Mouse (Mus musculus) retina, postnatal 7 days (tissue): ENCODE measurements around the gene Zfp414.
A peak's percentile ranks its signal among the peaks of the same experiment; 100 is the strongest.
"Not testable (repeated sequence)": the region's sequence is repeated elsewhere in the genome, so short reads cannot be mapped to it uniquely, and the experiment has no call there.

ENCODE experiments used
- DNase-seq: peaks from one replicate; pipeline ENCODE4 v3.0.0-alpha.2; 2012; ENCODE audit warnings: low read depth, low spot score

Gene Zfp414

DNA sequence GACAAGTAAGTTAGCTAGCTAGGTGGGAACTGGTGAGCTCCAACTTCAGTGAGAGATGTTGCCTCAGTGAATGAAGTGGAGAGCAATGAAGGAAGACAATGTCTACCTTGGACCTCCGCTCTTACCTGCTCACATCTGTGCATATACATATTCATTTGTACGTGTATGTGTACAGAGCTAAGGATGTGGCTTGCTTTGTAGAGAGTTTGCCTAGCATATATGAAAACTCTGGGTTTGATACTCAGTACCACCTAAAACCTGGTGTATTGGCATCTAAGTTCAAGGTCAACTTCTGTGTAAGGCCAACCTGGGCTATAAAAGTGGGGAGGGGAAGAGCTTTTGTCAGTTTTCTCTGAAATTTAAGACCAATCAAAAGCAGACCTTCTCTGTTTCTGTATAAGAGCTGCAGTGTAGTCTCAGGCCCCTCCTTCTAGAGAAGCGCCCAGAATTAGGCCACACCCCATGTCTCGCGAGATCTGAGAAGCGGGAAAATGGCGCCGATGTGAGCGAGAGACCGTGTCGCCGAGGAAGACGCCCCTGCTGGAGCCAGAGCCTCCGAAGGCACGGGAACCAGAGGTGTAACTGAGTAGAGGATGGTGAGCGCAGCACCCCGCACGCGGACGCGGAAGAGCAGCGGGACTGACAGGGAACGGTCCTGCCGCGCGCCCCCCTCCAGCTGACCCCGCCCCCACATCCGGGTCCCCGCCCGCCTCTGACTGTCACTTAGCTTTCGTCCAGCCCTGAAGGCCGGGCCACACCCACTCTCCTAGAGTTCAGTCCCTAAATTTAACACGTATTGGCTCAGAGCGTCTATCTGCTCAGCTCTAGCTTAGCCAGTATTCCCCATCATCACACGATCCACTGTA is at the start of gene Zfp414:
Gene Zfp414, plus strand, starts transcription at position 470 of the 866 bp plus-strand sequence.
- DNase-seq = peak; percentile 91

DNA sequence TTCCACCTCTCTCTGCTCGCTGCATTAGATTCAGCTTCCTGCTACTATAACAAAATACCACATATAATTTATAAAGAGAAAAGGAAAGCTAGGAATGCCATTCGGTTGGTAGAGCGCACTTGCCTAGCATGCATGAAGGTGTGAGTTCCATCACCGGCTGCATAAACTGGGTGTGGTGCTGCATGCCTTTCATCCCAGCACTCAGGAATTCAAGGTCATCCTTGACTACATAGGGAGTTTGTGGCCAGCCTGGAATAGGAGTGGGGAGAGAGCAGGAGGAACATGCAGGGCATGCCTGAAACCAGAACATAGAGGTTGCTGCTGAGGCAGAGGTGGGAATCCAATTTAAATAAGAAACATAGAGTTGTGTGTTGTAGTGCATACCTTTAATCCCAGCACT is 44.8 kb upstream of the Zfp414 start:
- DNase-seq = no peak

DNA sequence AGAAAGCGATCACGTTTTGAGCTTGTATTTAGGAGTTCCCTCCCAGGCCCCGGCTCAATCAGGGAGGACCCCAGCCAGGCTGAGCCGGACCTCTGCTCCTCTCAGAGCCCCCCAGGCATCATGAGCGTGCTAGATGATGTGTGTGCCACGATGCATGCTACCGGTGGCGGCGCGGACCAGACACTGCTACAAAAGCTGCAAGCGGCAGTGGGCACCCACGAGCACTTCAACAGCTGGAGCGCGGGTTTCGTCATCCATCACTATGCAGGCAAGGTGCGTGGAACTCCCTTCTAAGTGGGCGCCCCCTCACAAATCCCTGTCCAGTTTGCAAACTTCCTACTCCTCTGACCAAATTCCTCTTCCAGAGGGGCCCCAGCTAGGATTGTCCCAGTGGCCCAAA is 42.9 kb upstream of the Zfp414 start:
- DNase-seq = no peak

DNA sequence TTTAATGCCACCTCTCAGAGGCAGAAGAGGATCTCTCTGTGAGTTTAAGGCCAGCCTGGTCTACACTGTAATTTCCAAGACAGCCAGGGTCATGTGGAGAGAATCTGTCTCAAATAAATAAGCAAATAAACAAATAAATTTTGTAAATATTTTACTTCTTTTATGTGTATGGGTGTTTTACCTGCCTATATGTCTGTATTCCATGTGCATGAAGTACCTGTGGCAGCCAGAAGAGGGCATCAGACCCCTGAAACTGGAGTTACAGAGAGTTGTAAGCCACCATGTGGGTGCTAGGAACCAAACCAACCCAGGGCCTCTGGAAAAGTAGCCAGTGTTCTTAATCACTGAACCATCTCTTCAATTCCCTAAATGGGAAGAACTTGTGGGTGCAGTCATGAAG is 31.6 kb upstream of the Zfp414 start:
- DNase-seq = no peak

DNA sequence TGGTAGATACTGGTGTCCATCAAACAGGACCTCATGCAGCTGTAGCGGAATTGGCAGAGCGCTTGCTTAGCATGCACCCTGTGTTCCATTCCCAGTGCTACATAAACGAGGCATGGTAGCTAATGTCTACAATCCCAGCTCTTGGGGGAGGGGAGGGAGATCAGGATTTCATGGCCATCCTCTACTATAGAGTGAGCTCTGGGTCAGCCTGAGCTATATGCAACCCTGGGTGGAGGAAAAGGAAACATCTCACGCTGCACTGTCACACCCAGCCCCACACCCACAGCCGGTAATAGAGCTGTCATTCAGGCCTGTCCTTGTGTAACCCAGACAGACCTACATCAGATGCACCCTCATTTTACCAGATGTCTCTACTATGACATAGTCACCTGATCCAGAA is 30.4 kb upstream of the Zfp414 start:
- no peak for DNase-seq

DNA sequence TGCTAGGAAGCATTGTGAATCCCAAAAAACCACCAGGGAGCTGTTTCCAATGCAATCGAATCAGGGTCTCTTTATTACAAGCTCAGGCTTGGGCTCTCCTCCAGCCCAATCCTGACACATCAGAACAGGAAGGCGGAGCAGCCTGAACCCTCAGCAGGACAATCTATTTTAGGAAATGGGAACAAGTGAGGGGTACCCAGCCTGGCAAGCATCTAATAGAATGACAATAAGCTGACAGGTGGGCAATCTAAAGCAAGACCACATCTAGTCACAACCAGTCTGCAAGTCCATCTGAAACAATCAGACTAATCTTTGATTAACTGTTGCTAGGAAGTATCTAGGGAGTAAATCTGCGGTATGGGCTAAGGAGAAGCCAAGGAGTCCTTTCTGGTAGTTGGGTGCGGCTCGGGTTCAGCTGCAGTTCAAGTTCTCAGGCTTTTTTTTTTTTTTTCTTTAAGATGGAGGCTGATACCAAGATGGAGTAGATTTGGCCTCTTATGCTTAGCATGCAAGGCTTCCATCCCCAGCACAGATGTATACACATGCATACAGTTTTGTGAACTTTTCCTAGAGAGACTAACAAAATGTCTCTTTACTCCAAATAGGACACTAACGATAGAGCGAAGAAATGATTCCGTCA is 28.9 kb upstream of the Zfp414 start:
- no peak for DNase-seq

DNA sequence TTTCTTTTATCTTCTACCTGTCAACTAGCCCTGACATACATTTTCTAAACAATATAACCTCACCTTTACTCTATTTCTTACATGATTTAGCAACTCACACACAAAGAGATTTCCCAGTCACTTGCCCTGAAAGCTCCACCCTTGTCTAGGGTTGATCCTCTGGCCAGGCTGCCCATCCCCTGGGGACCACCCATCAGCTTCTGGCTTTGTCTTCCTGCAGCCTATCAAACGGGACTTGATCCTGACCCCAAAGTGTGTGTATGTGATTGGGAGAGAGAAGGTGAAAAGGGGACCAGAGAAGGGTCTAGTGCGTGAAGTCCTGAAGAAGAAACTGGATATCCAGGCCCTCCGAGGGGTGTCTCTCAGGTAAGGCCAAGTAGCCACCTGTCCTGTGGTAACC is 28.1 kb upstream of the Zfp414 start:
- no peak for DNase-seq

DNA sequence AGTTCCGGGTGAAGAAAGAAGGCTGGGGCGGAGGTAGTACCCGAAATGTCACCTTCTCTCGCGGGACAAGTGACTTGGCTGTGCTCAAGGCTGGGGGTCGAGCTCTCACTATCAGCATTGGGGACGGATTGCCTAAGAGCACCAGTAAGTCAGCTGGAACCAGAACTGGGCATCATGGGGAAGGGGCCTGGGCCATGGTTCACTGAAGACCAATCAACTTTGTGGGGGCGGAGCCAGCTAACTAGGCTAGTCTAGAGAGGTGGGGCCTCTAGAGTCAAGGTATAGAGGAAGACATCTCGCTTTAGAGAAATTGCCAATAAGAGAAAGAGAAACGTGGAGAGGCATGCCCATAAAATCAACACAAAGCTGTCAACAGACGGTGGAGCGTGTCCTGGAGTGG is 26.9 kb upstream of the Zfp414 start:
- no peak for DNase-seq

DNA sequence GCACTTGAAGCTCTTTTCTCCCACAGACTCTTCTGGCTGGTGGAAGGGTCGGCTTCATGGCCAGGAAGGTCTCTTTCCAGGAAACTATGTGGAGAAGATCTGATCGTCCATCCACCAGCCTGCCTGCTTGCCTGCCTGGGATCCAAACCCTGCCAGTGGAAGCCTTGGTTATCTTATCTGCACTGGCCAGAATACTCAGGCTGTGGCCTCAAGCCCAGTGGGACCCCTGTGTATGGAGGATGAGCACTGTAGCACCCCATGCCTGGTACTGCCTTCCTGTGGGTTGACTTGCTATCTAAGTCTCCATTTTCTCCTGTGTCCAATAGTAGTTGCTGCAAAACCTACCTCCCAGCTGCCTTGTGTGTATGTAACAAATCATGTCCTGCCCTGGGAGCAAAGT is 21.6 kb upstream of the Zfp414 start:
- no peak for DNase-seq

DNA sequence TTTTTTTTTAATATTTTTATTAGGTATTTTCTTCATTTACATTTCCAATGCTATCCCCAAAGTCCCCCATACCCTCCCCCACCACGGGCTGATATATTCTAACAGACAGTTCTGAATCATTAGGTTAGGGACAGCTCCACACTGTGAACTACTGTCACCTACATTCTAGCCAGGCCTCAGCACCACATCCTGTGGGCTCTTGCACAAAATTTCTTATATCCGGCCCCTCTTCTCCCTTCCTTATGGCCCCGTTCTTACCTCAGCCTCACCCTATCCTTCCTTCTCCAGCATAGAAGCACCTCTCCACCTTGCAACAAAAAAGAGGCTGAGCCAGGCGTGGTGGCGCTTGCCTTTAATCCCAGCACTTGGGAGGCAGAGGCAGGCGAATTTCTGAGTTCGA is 18.3 kb upstream of the Zfp414 start:
- no peak for DNase-seq

DNA sequence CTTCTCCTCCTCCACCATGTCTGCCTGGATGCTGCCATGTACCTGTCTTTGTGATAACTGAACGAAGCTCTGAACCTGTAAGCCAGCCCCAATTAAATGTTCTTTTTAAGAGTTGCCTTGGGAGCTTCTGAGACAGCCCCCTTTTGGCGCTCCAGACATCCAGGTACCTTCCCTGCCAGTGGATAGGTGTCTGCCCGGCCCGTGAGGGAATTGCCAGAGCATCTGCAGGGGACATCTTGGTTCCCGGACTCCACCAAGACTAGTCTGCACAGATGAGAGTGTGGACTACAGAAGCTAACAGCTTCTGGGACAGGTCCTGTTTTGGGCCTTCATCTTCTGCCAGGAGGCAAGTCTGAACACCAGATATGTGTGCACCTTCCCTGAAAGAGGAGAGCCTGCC is 15.2 kb upstream of the Zfp414 start:
- DNase-seq = not testable (repeated sequence)

DNA sequence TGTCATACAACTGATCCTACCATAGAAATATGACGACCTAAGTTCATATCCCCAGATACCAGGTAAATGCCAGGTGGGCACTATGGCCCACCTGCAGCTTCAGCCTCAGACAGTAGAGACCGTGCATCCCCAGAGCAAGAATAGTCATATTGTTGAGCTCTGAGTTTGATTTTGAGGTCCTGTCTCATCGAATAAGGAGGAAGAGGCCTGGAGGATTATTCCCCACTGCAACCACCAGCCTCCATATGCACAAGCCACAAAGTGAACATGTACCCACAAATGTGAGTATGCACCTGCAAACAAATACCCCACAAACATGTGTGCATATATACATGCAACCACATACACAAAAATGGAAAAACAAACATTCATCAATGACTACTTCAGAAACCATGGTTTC is 1.6 kb upstream of the Zfp414 start:
- no peak for DNase-seq

DNA sequence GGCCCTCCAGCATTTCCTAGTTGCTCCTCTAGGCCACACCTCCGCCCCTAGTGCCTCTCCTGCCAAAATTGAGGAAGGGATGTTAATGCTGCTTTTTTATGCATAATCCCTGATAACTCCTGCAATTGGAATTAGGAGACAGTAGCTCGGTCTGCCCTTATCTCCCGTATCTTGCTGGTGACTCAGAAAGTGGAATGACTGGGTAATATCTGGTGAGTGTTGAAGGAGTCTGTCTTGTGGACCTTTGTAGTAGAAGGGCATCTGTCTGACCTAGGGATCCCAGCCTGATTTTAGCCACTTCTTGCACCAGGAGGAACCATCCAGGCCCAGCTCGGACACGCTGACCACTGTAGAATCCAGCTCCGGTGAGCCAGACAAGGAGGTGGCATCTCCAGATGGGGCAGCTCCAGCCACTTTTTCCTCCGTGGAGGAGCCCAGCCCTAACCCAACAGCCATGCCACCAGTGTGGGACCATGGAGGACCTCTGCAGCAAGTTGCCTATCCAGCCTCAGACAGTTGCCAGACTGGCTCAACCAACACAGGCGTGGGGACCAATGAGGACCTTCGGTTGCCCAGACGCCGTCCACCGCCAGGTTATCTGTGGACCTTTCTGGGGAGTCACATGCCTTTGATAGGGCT is 716 bp downstream of the Zfp414 start:
- no peak for DNase-seq

DNA sequence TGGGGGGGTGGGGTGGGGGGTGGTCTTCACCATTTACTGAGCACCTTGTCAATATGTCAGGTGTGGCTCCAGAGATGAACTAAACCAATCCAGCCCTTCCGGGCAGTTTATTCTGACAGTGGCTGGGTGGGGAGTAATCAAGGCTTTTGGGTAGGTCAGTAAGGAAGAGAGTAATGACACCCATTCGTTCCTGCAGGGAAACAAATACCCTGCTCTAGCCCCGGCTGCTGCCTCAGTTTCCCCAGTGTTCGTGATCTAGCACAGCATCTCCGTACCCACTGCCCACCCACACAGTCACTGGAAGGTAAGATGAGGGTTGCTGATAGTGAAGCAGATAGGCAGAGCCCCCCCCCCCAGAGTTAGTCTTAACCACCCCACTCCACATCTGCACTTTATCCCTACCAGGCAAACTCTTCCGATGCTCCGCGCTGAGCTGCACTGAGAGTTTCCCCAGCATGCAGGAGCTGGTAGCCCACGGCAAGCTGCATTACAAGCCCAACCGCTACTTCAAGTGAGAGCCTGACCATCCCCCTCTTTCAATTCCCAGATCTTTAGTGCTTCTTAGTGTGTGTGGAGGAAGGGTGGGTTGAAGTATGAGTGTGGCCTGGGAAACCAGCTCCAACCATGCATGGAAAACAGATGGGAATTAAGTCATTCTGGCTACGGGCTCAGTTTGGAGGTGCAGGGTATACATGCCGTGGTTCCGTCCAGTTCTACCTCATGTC is 1.4 kb downstream of the Zfp414 start:
- no peak for DNase-seq

DNA sequence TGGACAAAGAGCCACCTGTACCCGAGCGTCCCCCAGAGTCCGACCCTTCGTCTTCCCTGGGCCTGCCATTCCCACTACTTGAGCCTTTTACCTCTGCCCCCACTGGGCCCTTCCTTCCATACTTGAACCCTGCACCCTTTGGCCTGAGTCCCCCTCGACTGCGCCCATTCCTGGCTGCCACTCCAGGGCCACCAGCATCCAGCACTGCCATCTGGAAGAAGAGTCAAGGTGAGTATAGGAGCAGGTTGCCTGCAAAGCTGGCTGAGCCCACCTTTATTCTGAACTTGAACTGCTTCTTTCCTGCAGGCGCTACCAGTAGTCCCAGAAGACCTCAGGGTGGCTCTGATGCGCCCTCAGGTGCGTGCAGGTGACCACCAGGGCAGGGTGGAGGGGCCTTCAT is 2.3 kb downstream of the Zfp414 start:
- no peak for DNase-seq

DNA sequence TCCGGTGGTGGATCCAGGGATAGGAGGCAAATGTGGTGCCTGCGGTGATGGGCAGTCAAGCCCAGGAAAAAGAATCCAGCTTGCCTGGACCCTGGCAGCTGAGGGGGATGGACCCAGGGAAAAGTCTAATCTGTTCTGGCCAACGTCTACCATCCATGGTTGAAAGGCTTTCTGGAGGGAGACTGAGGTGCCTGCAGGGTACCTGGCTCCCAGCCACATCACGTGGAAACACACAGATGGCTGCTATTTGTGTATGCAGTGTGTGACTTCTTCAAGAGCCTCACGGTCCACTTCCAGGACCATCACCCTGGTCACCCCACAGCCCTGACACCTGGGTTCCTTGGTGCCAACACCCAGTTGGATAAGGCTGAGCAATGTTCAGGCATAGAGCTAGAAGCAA is 2.9 kb downstream of the Zfp414 start:
- DNase-seq = no peak

DNA sequence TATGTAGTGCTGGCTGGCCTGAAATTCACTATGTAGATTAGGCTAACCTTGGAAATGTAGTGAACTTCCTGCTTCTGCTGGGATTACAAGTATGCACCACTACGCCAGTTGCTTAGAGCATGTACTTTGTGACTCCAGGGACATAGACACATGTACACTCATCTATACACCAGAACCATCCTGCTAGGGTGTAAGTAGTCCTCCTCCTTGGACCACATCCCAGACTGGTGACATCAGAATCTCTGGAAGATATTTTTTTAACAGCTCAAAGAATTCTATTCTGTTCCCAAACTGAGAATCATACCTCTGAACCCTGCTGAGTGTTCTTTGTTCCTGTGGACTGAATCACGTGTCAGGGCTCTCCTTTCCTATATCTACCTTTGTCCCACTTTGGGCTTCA is 8.1 kb downstream of the Zfp414 start:
- DNase-seq = no peak

DNA sequence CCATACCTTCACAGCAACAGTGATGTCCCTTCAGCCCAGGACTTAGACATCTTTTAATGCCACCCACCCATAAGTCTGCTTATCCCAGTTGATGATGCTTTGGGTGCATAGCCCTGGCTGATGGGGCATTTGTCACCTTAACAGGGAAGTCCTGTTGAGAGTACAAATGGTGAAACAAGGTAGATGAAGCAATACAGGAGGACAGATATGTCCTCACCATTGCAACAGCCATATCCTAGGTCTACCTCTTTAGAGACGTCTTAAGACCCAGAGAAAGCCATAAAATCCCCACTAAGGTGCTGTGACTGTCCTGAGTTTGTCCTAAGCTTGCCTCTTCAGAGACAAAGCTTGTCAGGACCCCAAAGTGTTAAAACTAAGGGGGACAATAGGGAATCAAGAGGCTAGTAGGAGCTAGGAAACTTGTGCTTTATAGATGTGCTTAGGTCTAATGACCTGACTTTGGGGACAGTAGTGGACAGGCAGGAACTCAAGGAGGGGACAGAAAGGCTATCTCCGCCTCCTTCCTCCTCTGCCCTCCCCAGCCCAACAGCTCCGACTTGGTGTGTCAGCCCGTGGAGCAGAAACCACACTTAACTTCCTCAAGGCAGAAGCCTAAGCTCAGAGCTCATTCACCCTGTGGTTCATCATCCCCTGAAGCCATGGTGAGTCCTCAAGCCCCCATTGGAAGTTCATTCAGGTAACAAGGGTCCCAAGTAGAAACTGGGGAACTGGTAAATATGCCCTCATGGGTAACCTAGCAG is 8.8 kb downstream of the Zfp414 start, which contains the start of gene Pram1:
Gene Pram1, plus strand, starts transcription at position 541 of the 761 bp plus-strand sequence.
- no peak for DNase-seq

DNA sequence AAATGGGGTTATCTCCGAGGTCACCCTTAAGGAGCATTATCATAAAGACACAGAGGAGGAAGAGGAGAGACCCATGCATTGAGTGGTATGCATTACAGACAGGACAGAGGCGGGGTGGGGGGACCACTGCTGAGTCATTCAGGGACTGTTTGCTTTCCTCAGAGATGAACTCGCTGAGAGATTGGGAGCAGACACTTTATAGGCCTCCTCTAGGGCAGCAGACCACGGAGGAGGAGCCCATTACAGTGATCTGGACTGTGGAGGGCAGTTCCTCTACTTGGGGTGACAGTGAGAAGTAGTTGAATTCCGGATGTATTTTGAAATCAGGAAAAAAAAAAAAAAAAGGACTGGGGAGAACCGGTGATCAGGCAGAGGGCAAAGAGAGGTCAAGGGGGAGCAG is 10.9 kb downstream of the Zfp414 start:
- DNase-seq = no peak

DNA sequence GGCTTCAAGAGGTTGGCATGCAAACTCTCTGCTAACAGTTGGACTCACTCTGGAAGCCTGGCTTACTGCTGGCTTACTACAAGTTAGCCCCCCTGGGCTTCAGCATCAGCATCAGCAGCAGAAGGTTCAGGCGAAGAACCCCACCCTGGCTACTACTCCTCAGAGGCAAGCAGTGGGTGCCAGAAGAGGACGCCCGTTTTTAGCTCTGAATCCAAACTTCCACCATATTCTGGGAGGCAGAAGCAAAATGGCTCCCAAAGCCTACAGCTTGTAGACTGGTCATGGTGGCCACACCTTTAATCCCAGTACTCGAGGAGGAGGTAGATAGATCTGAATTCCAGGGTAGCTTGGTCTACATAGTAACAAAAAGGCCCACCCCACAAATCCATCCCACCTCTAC is 15.2 kb downstream of the Zfp414 start:
- DNase-seq = no peak

DNA sequence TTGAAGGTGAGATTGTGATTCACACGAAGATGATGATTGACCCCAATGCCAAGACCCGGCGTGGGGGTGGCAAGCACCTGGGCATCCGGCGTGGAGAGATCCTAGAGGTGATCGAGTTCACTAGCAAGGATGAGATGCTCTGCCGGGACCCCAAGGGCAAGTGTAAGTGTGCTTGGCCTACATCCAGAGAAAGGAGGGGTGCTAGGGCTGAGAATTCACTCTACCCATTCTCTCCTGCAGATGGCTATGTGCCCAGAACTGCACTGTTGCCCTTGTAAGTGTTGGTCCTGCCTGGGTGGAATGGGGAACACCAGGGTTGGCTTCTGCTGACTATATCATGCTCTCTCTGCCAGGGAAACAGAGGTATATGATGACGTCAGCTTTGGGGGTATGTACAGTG is 16.2 kb downstream of the Zfp414 start:
- DNase-seq = no peak
